Mouse (Mus musculus) WW6 (cell line): ENCODE data around the gene Csmd2.

ENCODE experiments used
- DNase-seq: peaks from one replicate; pipeline ENCODE4 v3.0.0-alpha.2; 2013; ENCODE audit warnings: low read depth, low spot score

The Csmd2 gene

GRCm38 (mm10) chr4:128141161-128142101, 153.8 kb downstream of the Csmd2 start:
- no peak for DNase-seq

GRCm38 (mm10) chr4:128142279-128142678, 154.6 kb downstream of the Csmd2 start:
- DNase-seq: no peak

- no peak for DNase-seq
Measured at GRCm38 (mm10) chr4:128143147-128143546, 155.5 kb downstream of the Csmd2 start.

- DNase-seq: no peak
Measured at GRCm38 (mm10) chr4:128149524-128149923, 161.9 kb downstream of the Csmd2 start.

- no peak for DNase-seq
Measured at GRCm38 (mm10) chr4:128152066-128152465, 164.4 kb downstream of the Csmd2 start.

GRCm38 (mm10) chr4:128153144-128153543, 165.5 kb downstream of the Csmd2 start:
- no peak for DNase-seq

GRCm38 (mm10) chr4:128155226-128155625, 167.6 kb downstream of the Csmd2 start:
- no peak for DNase-seq

GRCm38 (mm10) chr4:128160656-128161055, 173.0 kb downstream of the Csmd2 start:
- no peak for DNase-seq

GRCm38 (mm10) chr4:128170181-128170580, 182.5 kb downstream of the Csmd2 start:
- no peak for DNase-seq

GRCm38 (mm10) chr4:128171233-128171632, 183.6 kb downstream of the Csmd2 start:
- no peak for DNase-seq

GRCm38 (mm10) chr4:128171701-128172100, 184.0 kb downstream of the Csmd2 start:
- no peak for DNase-seq

GRCm38 (mm10) chr4:128178974-128179373, 191.3 kb downstream of the Csmd2 start:
- DNase-seq: no peak

- DNase-seq: no peak
Measured at GRCm38 (mm10) chr4:128179581-128179980, 191.9 kb downstream of the Csmd2 start.

- DNase-seq: no peak
Measured at GRCm38 (mm10) chr4:128184747-128185146, 197.1 kb downstream of the Csmd2 start.

- DNase-seq: no peak
Measured at GRCm38 (mm10) chr4:128194454-128194853, 206.8 kb downstream of the Csmd2 start.

- DNase-seq: no peak
Measured at GRCm38 (mm10) chr4:128217991-128218595, 230.4 kb downstream of the Csmd2 start.

GRCm38 (mm10) chr4:128224453-128224852, 236.8 kb downstream of the Csmd2 start:
- no peak for DNase-seq

- DNase-seq: no peak
Measured at GRCm38 (mm10) chr4:128227377-128228316, 240.0 kb downstream of the Csmd2 start.

GRCm38 (mm10) chr4:128233458-128233857, 245.8 kb downstream of the Csmd2 start:
- no peak for DNase-seq

GRCm38 (mm10) chr4:128239113-128239512, 251.5 kb downstream of the Csmd2 start:
- no peak for DNase-seq

- no peak for DNase-seq
Measured at GRCm38 (mm10) chr4:128241075-128241853, 253.6 kb downstream of the Csmd2 start.
